Mouse (Mus musculus) heart, adult 2 months (tissue): ENCODE results near the gene Pkp3.

Experiments used
- CTCF ChIP-seq: fragments of 200-600 bp; IDR thresholded peaks from 2 replicates; pipeline ENCODE4 v1.8.1; 2022; ENCODE audit warnings: antibody characterized with exemption, mild to moderate bottlenecking, moderate library complexity
- POLR2A ChIP-seq: fragments of 200-500 bp; IDR thresholded peaks from 2 replicates; pipeline ENCODE4 v1.6.1; 2011; ENCODE audit warnings: mild to moderate bottlenecking, low read depth, low read length, control low read depth; ENCODE audit not compliant: insufficient read depth

- peak; percentile 54 for TF ChIP-seq CTCF
- peak; percentile 79 for TF ChIP-seq POLR2A
Observed at GRCm38 (mm10) chr7:141096649-141097056, 18.6 kb downstream of the Pkp3 start.
